Mouse (Mus musculus) adrenal gland, postnatal 10 days (tissue): Measurements from ENCODE around the gene Prr14l. TPM values are rescaled to one million over a fixed set of nuclear protein-coding genes. Genes with fewer than 3 reads are reported as not detected.
A peak's percentile ranks its signal among the peaks of the same experiment; 100 is the strongest.
"Not testable (repeated sequence)": the region's sequence is repeated elsewhere in the genome, so short reads cannot be mapped to it uniquely, and the experiment has no call there.

ENCODE experiments used
- DNase-seq: peaks from one replicate; pipeline ENCODE4 v3.0.0; 2021; ENCODE audit warnings: mixed read lengths
- long read RNA-seq, 2 experiments: library from polyadenylated mRNA; stranded (forward); transcript quantifications; one replicate each; pipeline ENCODE4 v2.0.0; 2021
- total RNA-seq, 2 experiments: library from RNA; stranded (reverse); gene quantifications; 2 replicates each; pipeline ENCODE4 v1.2.3; 2021

Prr14l gene
- 10 to 100 TPM; 21.4 to 25.0 TPM for total RNA-seq
- long read RNA-seq, experiment 1, partial matches to known transcripts: 0 of 4 reads
- long read RNA-seq, experiment 1, other reads (novel, unspliced or antisense): 4 of 4 reads
- long read RNA-seq, experiment 2, partial matches to known transcripts: 0 of 3 reads
- long read RNA-seq, experiment 2, other reads (novel, unspliced or antisense): 3 of 3 reads

GRCm38 (mm10) chr5:32853731-32854507, at the start of gene Prr14l:
TSS of gene Prr14l (minus strand) at chr5:32854256.
- peak; percentile 100 for DNase-seq

GRCm38 (mm10) chr5:32886739-32887138, 32.7 kb upstream of the Prr14l start:
- DNase-seq: no peak

- no peak for DNase-seq
Measured at GRCm38 (mm10) chr5:32872346-32872745, 18.3 kb upstream of the Prr14l start.

- no peak for DNase-seq
Measured at GRCm38 (mm10) chr5:32869389-32870024, 15.5 kb upstream of the Prr14l start.

- DNase-seq: peak; percentile 97
Measured at GRCm38 (mm10) chr5:32863253-32864228, 9.5 kb upstream of the Prr14l start, which contains the start of gene Depdc5. TSS of gene Depdc5 (plus strand) at chr5:32863701.

GRCm38 (mm10) chr5:32862469-32863132, 8.5 kb upstream of the Prr14l start:
- DNase-seq: peak; percentile 23

- DNase-seq: no peak
Measured at GRCm38 (mm10) chr5:32861082-32861481, 7.0 kb upstream of the Prr14l start.

GRCm38 (mm10) chr5:32857781-32858220, 3.7 kb upstream of the Prr14l start:
- DNase-seq: peak; percentile 67

- not testable (repeated sequence) for DNase-seq
Measured at GRCm38 (mm10) chr5:32855274-32855673, 1.2 kb upstream of the Prr14l start.

GRCm38 (mm10) chr5:32854818-32855217, 762 bp upstream of the Prr14l start:
- DNase-seq: no peak

- DNase-seq: no peak
Measured at GRCm38 (mm10) chr5:32852026-32852425, 2.0 kb downstream of the Prr14l start.

- DNase-seq: not testable (repeated sequence)
Measured at GRCm38 (mm10) chr5:32849580-32849979, 4.5 kb downstream of the Prr14l start.

- DNase-seq: no peak
Measured at GRCm38 (mm10) chr5:32849178-32849577, 4.9 kb downstream of the Prr14l start.

- DNase-seq: no peak
Measured at GRCm38 (mm10) chr5:32840029-32840428, 14.0 kb downstream of the Prr14l start.

GRCm38 (mm10) chr5:32836976-32837375, 17.1 kb downstream of the Prr14l start:
- no peak for DNase-seq

- no peak for DNase-seq
Measured at GRCm38 (mm10) chr5:32834497-32834896, 19.6 kb downstream of the Prr14l start.

GRCm38 (mm10) chr5:32830054-32830453, 24.0 kb downstream of the Prr14l start:
- no peak for DNase-seq

- not testable (repeated sequence) for DNase-seq
Measured at GRCm38 (mm10) chr5:32828766-32829165, 25.3 kb downstream of the Prr14l start.

GRCm38 (mm10) chr5:32827009-32827408, 27.0 kb downstream of the Prr14l start, which contains the start of gene Gm20671:
TSS of gene Gm20671 (minus strand) at chr5:32827109.
- no peak for DNase-seq

GRCm38 (mm10) chr5:32820471-32820870, 33.6 kb downstream of the Prr14l start:
- DNase-seq: no peak

- DNase-seq: no peak
Measured at GRCm38 (mm10) chr5:32815396-32815795, 38.7 kb downstream of the Prr14l start.
